Mouse (Mus musculus): ENCODE data around the gene Tmem86b. TPM values are rescaled to one million over a fixed set of nuclear protein-coding genes. Genes with fewer than 3 reads are reported as not detected.

Gene Tmem86b
- polyA plus RNA-seq, 2 experiments, result 1.4 to 17.2 TPM

DNA sequence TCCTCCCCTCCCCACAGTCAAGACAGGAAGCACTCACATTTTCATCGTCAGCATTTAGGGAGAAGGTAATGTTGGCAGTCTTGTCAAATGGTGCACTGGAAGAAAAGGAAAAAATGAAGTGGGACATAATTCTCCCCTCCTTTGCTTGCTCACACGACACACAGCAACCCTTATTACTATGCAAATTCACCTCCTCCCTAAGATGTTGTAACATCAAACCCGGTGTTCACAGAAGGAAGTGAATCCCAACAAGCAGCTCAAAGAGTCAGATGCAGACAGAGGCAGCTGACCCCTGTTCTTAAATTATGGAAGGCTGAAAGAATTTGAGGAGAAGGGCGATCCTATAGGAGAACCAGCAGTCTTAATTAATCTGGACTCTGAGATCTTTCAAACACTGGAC, 5.0 kb upstream of the Tmem86b start:
- H3K27ac ChIP-seq (replicated peaks; ENCODE audit: low read depth, low read length), result no peak overlapping the region
- no peaks in the 10 kb centered on the region for H3K4me1 ChIP-seq (ENCODE audit: control insufficient read depth, insufficient read depth, low read length)
- TF ChIP-seq POLR2A (IDR thresholded peaks at IDR 0.05; ENCODE audit: borderline replicate concordance, extremely low read depth, insufficient read depth, insufficient read length), result no peak
- 85% methylated on average over 4 of the region's 4 CpGs for WGBS
- no peak overlapping the region for H3K4me2 ChIP-seq (replicated peaks; ENCODE audit: low read depth, low read length, severe bottlenecking)
- peaks cover 79% of the 10 kb centered on the region for H3K36me3 ChIP-seq (ENCODE audit: control insufficient read depth, insufficient read depth, low read length)
- H3K9me3 ChIP-seq (ENCODE audit: control insufficient read depth, low read length), result no peaks in the 10 kb centered on the region
- H3K4me3 ChIP-seq (replicated peaks; ENCODE audit: low read length), result no peak overlapping the region
- ATAC-seq (ENCODE audit: low FRiP score, low read depth) (no peak), DNase-seq (ENCODE audit: low spot score) (no peak)
- H3K9ac ChIP-seq (ENCODE audit: low read depth, low read length, severe bottlenecking), result no peak overlapping the region
- no peaks in the 10 kb centered on the region for H3K27me3 ChIP-seq (ENCODE audit: control insufficient read depth, insufficient read depth, low read length)

- DNase-seq (ENCODE audit: low spot score) (no peak), ATAC-seq (ENCODE audit: low FRiP score, low read depth) (no peak)
- Histone ChIP-seq H3K36me3 (ENCODE audit: control insufficient read depth, insufficient read depth, low read length) (peaks cover 66% of the 10 kb centered on the region), H3K4me3 (replicated peaks; ENCODE audit: low read length) (no peak overlapping the region), H3K9me3 (ENCODE audit: control insufficient read depth, low read length) (no peaks in the 10 kb centered on the region), H3K27me3 (ENCODE audit: control insufficient read depth, insufficient read depth, low read length) (no peaks in the 10 kb centered on the region), H3K4me1 (ENCODE audit: control insufficient read depth, insufficient read depth, low read length) (no peaks in the 10 kb centered on the region), H3K4me2 (replicated peaks; ENCODE audit: low read depth, low read length, severe bottlenecking) (no peak overlapping the region), H3K27ac (replicated peaks; ENCODE audit: low read depth, low read length) (no peak overlapping the region), H3K9ac (ENCODE audit: low read depth, low read length, severe bottlenecking) (no peak overlapping the region)
- 89% methylated on average over 1 of the region's 1 CpGs for WGBS
- no peak for TF ChIP-seq POLR2A (IDR thresholded peaks at IDR 0.05; ENCODE audit: borderline replicate concordance, extremely low read depth, insufficient read depth, insufficient read length)
Observed at GRCm38 (mm10) chr7:4630198-4630597, 1.0 kb downstream of the Tmem86b start.

GRCm38 (mm10) chr7:4629586-4629985, 1.6 kb downstream of the Tmem86b start:
- Histone ChIP-seq H3K27ac (replicated peaks; ENCODE audit: low read depth, low read length) (no peak overlapping the region), H3K36me3 (ENCODE audit: control insufficient read depth, insufficient read depth, low read length) (peaks cover 63% of the 10 kb centered on the region), H3K9me3 (ENCODE audit: control insufficient read depth, low read length) (no peaks in the 10 kb centered on the region), H3K27me3 (ENCODE audit: control insufficient read depth, insufficient read depth, low read length) (no peaks in the 10 kb centered on the region), H3K4me2 (replicated peaks; ENCODE audit: low read depth, low read length, severe bottlenecking) (no peak overlapping the region), H3K4me3 (replicated peaks; ENCODE audit: low read length) (no peak overlapping the region), H3K9ac (ENCODE audit: low read depth, low read length, severe bottlenecking) (no peak overlapping the region), H3K4me1 (ENCODE audit: control insufficient read depth, insufficient read depth, low read length) (no peaks in the 10 kb centered on the region)
- no peak for DNase-seq (ENCODE audit: low spot score)
- TF ChIP-seq POLR2A (IDR thresholded peaks at IDR 0.05; ENCODE audit: borderline replicate concordance, extremely low read depth, insufficient read depth, insufficient read length), result no peak
- no peak for ATAC-seq (ENCODE audit: low FRiP score, low read depth)
- WGBS, result 90% methylated on average over 5 of the region's 5 CpGs

DNA sequence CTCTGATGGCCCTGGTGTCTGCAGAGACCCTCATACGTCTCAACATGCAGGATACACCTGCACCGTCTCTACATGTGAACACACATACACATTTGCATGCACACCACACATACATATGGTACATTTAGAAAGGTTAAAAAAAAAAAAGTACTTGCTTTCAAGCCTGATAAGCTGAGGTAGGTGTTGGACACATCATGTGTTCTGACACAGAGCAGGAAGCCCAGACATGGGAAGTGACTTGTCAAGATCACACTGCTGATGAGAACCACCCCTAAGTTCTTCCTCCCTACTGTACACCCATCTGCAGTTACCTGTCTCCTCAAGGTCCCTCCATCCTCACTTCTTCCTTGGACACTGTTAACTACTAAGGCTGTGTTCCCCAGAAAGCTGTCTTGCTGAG, 5.3 kb downstream of the Tmem86b start:
- no peak for TF ChIP-seq POLR2A (IDR thresholded peaks at IDR 0.05; ENCODE audit: borderline replicate concordance, extremely low read depth, insufficient read depth, insufficient read length)
- ATAC-seq (ENCODE audit: low FRiP score, low read depth), result peak; percentile 10; the same call in 1 of the 2 replicates
- 94% methylated on average over 2 of the region's 2 CpGs for WGBS

GRCm38 (mm10) chr7:4624343-4624742, 6.9 kb downstream of the Tmem86b start:
- ATAC-seq (ENCODE audit: low FRiP score, low read depth), result no peak
- Histone ChIP-seq H3K9me3 (ENCODE audit: control insufficient read depth, low read length) (no peaks in the 10 kb centered on the region), H3K4me2 (replicated peaks; ENCODE audit: low read depth, low read length, severe bottlenecking) (no peak overlapping the region), H3K36me3 (ENCODE audit: control insufficient read depth, insufficient read depth, low read length) (peaks cover 14% of the 10 kb centered on the region), H3K27me3 (ENCODE audit: control insufficient read depth, insufficient read depth, low read length) (no peaks in the 10 kb centered on the region), H3K4me1 (ENCODE audit: control insufficient read depth, insufficient read depth, low read length) (no peaks in the 10 kb centered on the region), H3K4me3 (replicated peaks; ENCODE audit: low read length) (no peak overlapping the region), H3K27ac (replicated peaks; ENCODE audit: low read depth, low read length) (no peak overlapping the region), H3K9ac (ENCODE audit: low read depth, low read length, severe bottlenecking) (no peak overlapping the region)
- no peak for TF ChIP-seq POLR2A (IDR thresholded peaks at IDR 0.05; ENCODE audit: borderline replicate concordance, extremely low read depth, insufficient read depth, insufficient read length)
- no peak for DNase-seq (ENCODE audit: low spot score)
- 38% methylated on average over 1 of the region's 1 CpGs for WGBS

More for the DNA sequence above, 5.3 kb downstream of the Tmem86b start:
- Histone ChIP-seq H3K27me3 (ENCODE audit: control insufficient read depth, insufficient read depth, low read length) (no peaks in the 10 kb centered on the region), H3K4me3 (replicated peaks; ENCODE audit: low read length) (no peak overlapping the region), H3K9ac (ENCODE audit: low read depth, low read length, severe bottlenecking) (no peak overlapping the region), H3K27ac (replicated peaks; ENCODE audit: low read depth, low read length) (no peak overlapping the region), H3K36me3 (ENCODE audit: control insufficient read depth, insufficient read depth, low read length) (peaks cover 29% of the 10 kb centered on the region), H3K4me1 (ENCODE audit: control insufficient read depth, insufficient read depth, low read length) (no peaks in the 10 kb centered on the region), H3K4me2 (replicated peaks; ENCODE audit: low read depth, low read length, severe bottlenecking) (no peak overlapping the region), H3K9me3 (ENCODE audit: control insufficient read depth, low read length) (no peaks in the 10 kb centered on the region)
- no peak for DNase-seq (ENCODE audit: low spot score)
